Mouse (Mus musculus) monocyte, adult 5-6 weeks (primary cell): ENCODE data around the gene Syngr2. TPM values are rescaled to one million over a fixed set of nuclear protein-coding genes. Genes with fewer than 3 reads are reported as not detected.
A peak's percentile ranks its signal among the peaks of the same experiment; 100 is the strongest.
"Not testable (repeated sequence)": the region's sequence is repeated elsewhere in the genome, so short reads cannot be mapped to it uniquely, and the experiment has no call there.

Experiments
- ATAC-seq: fragments of 153-309, 156-312 bp; replicated peaks from 2 replicates; pipeline ENCODE4 v1.8.0; 2017; ENCODE audit warnings: mild to moderate bottlenecking; ENCODE audit not compliant: low TSS enrichment, insufficient number of reproducible peaks, severe bottlenecking, poor library complexity, low FRiP score
- total RNA-seq: library from RNA; stranded (forward); fragments of 200-1000, 200-491, 200-594 nt; gene quantifications from 3 replicates; pipeline ENCODE4 v1.2.3, GENCODE M21; 2017

The Syngr2 gene
- total RNA-seq, 1 experiment from 2014 or later = 139 TPM

- ATAC-seq = peak; percentile 60
Observed at GRCm38 (mm10) chr11:117799174-117799573, 10.3 kb upstream of the Syngr2 start.

GRCm38 (mm10) chr11:117800038-117800437 is 9.4 kb upstream of the Syngr2 start:
- ATAC-seq = no peak

- ATAC-seq = no peak
Observed at GRCm38 (mm10) chr11:117801650-117802049, 7.8 kb upstream of the Syngr2 start.

- 0 out of 2 replicates have a peak, but pooled peaks have one; percentile 42 for ATAC-seq
Observed at GRCm38 (mm10) chr11:117803166-117803688, 6.2 kb upstream of the Syngr2 start.

- no peak for ATAC-seq
Observed at GRCm38 (mm10) chr11:117806781-117807180, 2.7 kb upstream of the Syngr2 start.

- peak; percentile 86 for ATAC-seq
Observed at GRCm38 (mm10) chr11:117810401-117811046, 1.1 kb downstream of the Syngr2 start.

GRCm38 (mm10) chr11:117813867-117814266 is 4.4 kb downstream of the Syngr2 start:
- ATAC-seq = no peak

GRCm38 (mm10) chr11:117814704-117815366 is 5.4 kb downstream of the Syngr2 start:
- ATAC-seq = no peak

GRCm38 (mm10) chr11:117815850-117816249 is 6.4 kb downstream of the Syngr2 start:
- not testable (repeated sequence) for ATAC-seq

- no peak for ATAC-seq
Observed at GRCm38 (mm10) chr11:117816389-117816996, 7.0 kb downstream of the Syngr2 start.

- no peak for ATAC-seq
Observed at GRCm38 (mm10) chr11:117819095-117819494, 9.6 kb downstream of the Syngr2 start.

GRCm38 (mm10) chr11:117820173-117820572 is 10.7 kb downstream of the Syngr2 start:
- ATAC-seq = no peak

- ATAC-seq = no peak
Observed at GRCm38 (mm10) chr11:117821868-117822267, 12.4 kb downstream of the Syngr2 start.

- no peak for ATAC-seq
Observed at GRCm38 (mm10) chr11:117822728-117823241, 13.3 kb downstream of the Syngr2 start.

- no peak for ATAC-seq
Observed at GRCm38 (mm10) chr11:117823411-117823810, 13.9 kb downstream of the Syngr2 start.

- ATAC-seq = peak; percentile 68
Observed at GRCm38 (mm10) chr11:117824060-117824969, 14.8 kb downstream of the Syngr2 start.

- no peak for ATAC-seq
Observed at GRCm38 (mm10) chr11:117825333-117826101, 16.0 kb downstream of the Syngr2 start, which contains the start of the genes Afmid and Tk1. Gene Afmid (plus strand): TSS chr11:117825924. Gene Tk1 (minus strand): TSS chr11:117826092.

- no peak for ATAC-seq
Observed at GRCm38 (mm10) chr11:117826164-117826563, 16.7 kb downstream of the Syngr2 start.
